Mouse (Mus musculus): Measurements from ENCODE around the gene Wdfy3. TPM values are rescaled to one million over a fixed set of nuclear protein-coding genes. Genes with fewer than 3 reads are reported as not detected.

Wdfy3 gene
- total RNA-seq, 1 experiment, result 25.3 TPM

DNA sequence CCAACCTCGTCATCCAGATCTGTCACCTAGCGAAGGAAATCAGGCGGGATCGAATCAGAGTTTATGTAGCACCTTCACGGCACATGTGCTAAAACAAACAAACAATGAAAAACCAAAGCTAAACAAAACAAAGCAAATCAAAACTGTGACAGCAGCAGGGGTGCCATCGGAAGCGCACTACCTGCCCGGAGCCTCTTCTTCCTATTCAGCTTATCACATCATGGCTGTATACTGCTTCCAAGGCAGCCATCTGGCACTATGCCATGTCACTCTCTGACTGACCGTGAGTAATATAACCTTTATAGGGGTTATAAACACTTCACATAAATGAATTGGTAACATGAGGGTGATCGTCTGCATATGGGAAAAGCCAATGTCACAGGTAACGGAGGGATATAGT is 174.6 kb downstream of the Wdfy3 start:
- no peak overlapping the region for H3K9ac ChIP-seq (ENCODE audit: insufficient read depth, low read depth, low read length, poor library complexity, severe bottlenecking)
- no peak for TF ChIP-seq ZNF384 (IDR thresholded peaks at IDR 0.05; ENCODE audit: low read depth, low read length)
- no peak for TF ChIP-seq MAFK (IDR thresholded peaks at IDR 0.05; ENCODE audit: insufficient read depth, low read depth, low read length)
- no peak for TF ChIP-seq ZC3H11A (IDR thresholded peaks at IDR 0.05; ENCODE audit: borderline replicate concordance, low read depth, low read length)
- no peak for TF ChIP-seq HCFC1 (IDR thresholded peaks at IDR 0.05; ENCODE audit: borderline replicate concordance, insufficient read depth, low read length)
- no peak for TF ChIP-seq CHD2 (IDR thresholded peaks at IDR 0.05; ENCODE audit: low read depth, low read length)
- DNase-seq (ENCODE audit: low read depth, low spot score), result no peak
- H3K27ac ChIP-seq (ENCODE audit: insufficient read depth, low read depth, low read length, poor library complexity, severe bottlenecking), result no peak overlapping the region
- H3K9me3 ChIP-seq (ENCODE audit: control insufficient read depth, insufficient read depth, low read depth, low read length), result no peaks in the 10 kb centered on the region
- H3K4me3 ChIP-seq (ENCODE audit: insufficient read depth in 1 of 2, low read depth in 1 of 2, low read length in 2 of 2, poor library complexity in 1 of 2, severe bottlenecking in 1 of 2), result no peak overlapping the region
- peaks cover 20% of the 10 kb centered on the region for H3K36me3 ChIP-seq (ENCODE audit: control insufficient read depth, insufficient read depth, low read length, poor library complexity, severe bottlenecking)
- in situ Hi-C loops (cut with MboI; ENCODE audit: low sequenced_read_pairs in 2 of 2, unreplicated experiment in 2 of 2), result no loop called here
- peaks cover 0 to 7% of the 10 kb centered on the region in 2 experiments; a peak in 1 of 4 replicates for H3K4me1 ChIP-seq (ENCODE audit: control insufficient read depth in 2 of 2, insufficient read depth in 2 of 2, low read length in 2 of 2, poor library complexity in 1 of 2)

DNA sequence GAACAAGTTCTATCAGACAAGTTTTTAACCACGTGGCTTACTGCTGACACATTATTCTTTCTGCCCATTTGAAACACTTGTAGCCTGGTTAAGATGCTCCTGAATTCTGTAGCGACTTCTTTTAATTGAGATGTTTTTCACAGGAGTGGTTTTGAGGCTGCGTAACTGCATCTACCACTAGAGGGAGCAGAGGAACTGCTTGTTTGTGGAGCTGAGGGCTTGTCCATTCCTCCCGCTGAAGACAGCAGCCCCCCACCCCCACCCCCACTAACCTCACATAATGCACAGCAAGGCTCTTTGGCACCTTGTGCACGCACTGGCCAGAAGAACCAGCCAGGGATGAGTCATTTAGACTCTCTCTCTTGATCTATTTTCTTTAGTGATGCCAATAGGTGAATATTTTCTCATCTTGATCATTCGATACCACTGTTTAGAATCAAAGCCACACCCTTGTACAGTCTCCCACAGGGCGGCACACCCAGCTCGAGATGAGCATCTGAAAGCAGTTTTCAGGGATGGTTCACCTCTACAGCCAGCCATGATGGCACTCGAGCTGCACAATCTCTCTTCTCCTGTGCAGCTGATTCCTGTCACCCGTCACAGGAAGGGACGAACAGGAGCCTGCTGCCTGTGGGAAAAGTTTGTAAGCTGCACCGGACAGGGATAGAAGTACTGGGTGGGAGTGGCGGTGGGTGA is 175.8 kb downstream of the Wdfy3 start:
- Histone ChIP-seq H3K36me3 (ENCODE audit: control insufficient read depth, insufficient read depth, low read length, poor library complexity, severe bottlenecking) (peaks cover 18% of the 10 kb centered on the region; the same call in 1 of the 2 replicates), H3K9me3 (ENCODE audit: control insufficient read depth, insufficient read depth, low read depth, low read length) (no peaks in the 10 kb centered on the region), H3K4me1 (ENCODE audit: control insufficient read depth in 2 of 2, insufficient read depth in 2 of 2, low read length in 2 of 2, poor library complexity in 1 of 2) (peaks cover 0 to 7% of the 10 kb centered on the region in 2 experiments; a peak in 1 of 4 replicates), H3K27ac (ENCODE audit: insufficient read depth, low read depth, low read length, poor library complexity, severe bottlenecking) (no peak overlapping the region), H3K9ac (ENCODE audit: insufficient read depth, low read depth, low read length, poor library complexity, severe bottlenecking) (no peak overlapping the region), H3K4me3 (ENCODE audit: insufficient read depth in 1 of 2, low read depth in 1 of 2, low read length in 2 of 2, poor library complexity in 1 of 2, severe bottlenecking in 1 of 2) (no peak overlapping the region)
- in situ Hi-C loops (cut with MboI; ENCODE audit: low sequenced_read_pairs in 2 of 2, unreplicated experiment in 2 of 2), result no loop called here
- DNase-seq (ENCODE audit: low read depth, low spot score), result peak; percentile 53
- no peak for TF ChIP-seq ZC3H11A (IDR thresholded peaks at IDR 0.05; ENCODE audit: borderline replicate concordance, low read depth, low read length)
- TF ChIP-seq MAFK (IDR thresholded peaks at IDR 0.05; ENCODE audit: insufficient read depth, low read depth, low read length), result no peak
- TF ChIP-seq CHD2 (IDR thresholded peaks at IDR 0.05; ENCODE audit: low read depth, low read length), result no peak
- no peak for TF ChIP-seq ZNF384 (IDR thresholded peaks at IDR 0.05; ENCODE audit: low read depth, low read length)
- no peak for TF ChIP-seq HCFC1 (IDR thresholded peaks at IDR 0.05; ENCODE audit: borderline replicate concordance, insufficient read depth, low read length)

DNA sequence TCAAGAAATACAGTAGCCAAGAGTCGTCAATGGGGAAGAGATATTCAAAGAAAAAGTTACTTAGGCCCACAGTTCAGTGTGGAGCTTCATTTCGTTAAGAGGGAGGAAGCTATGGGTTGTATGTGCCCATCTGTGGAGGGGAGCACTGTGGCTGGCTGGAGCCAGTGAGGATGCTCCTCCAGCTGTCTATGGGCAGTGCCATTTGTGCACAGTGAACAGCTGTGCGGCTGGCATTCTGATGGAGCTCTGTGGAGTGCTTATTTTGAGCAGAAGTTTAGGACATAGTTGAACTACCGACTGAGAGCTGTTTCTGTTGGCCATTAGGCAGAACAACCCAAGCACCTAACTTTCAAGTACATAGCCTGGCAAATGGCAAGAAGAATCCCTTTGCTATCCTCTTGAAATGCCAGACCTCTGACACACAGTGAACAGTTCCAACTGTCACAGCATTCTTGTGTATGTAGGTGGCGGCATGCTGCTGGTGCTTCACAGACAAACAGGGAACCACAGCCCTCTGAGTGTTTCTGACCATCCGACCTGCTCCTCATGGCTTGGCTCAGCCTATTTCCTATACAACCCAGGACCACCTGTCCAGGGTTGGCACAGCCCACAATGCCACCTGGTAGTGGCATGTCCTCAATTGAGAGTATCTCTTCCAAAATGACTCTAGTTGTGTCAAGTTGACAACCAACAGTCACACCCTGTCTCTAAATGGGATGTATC is 177.9 kb downstream of the Wdfy3 start:
- H3K27ac ChIP-seq (ENCODE audit: insufficient read depth, low read depth, low read length, poor library complexity, severe bottlenecking), result no peak overlapping the region
- peaks cover 19% of the 10 kb centered on the region; the same call in 1 of the 2 replicates for H3K36me3 ChIP-seq (ENCODE audit: control insufficient read depth, insufficient read depth, low read length, poor library complexity, severe bottlenecking)
- in situ Hi-C loops (cut with MboI; ENCODE audit: low sequenced_read_pairs in 2 of 2, unreplicated experiment in 2 of 2), result no loop called here
- no peak overlapping the region for H3K4me3 ChIP-seq (ENCODE audit: insufficient read depth in 1 of 2, low read depth in 1 of 2, low read length in 2 of 2, poor library complexity in 1 of 2, severe bottlenecking in 1 of 2)
- H3K9me3 ChIP-seq (ENCODE audit: control insufficient read depth, insufficient read depth, low read depth, low read length), result no peaks in the 10 kb centered on the region
- peaks cover 3 to 9% of the 10 kb centered on the region in 2 experiments; a peak in 3 of 4 replicates for H3K4me1 ChIP-seq (ENCODE audit: control insufficient read depth in 2 of 2, insufficient read depth in 2 of 2, low read length in 2 of 2, poor library complexity in 1 of 2)
- H3K9ac ChIP-seq (ENCODE audit: insufficient read depth, low read depth, low read length, poor library complexity, severe bottlenecking), result no peak overlapping the region
- DNase-seq (ENCODE audit: low read depth, low spot score), result no peak
- TF ChIP-seq ZC3H11A (IDR thresholded peaks at IDR 0.05; ENCODE audit: borderline replicate concordance, low read depth, low read length) (no peak), MAFK (IDR thresholded peaks at IDR 0.05; ENCODE audit: insufficient read depth, low read depth, low read length) (no peak), ZNF384 (IDR thresholded peaks at IDR 0.05; ENCODE audit: low read depth, low read length) (no peak), HCFC1 (IDR thresholded peaks at IDR 0.05; ENCODE audit: borderline replicate concordance, insufficient read depth, low read length) (no peak), CHD2 (IDR thresholded peaks at IDR 0.05; ENCODE audit: low read depth, low read length) (no peak)

DNA sequence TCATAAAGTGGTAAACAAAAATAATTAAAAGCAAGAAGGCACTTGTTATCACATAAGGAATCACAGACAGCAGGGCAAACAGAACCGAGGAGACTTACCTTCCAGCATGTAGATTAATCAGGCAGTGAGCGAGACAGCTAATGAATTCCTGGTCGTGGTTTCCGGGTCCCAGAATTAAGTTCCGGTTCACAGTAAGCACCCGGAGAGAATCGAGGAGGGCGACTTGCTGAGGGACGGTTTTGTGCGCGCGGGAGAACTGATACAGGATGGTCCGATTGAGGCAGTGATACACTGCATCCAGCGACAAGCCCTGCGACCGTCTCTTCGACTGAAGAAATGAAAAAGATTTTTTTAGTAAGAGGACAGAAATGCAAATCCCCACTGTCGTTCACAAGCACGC is 181.7 kb downstream of the Wdfy3 start:
- peaks cover 26% of the 10 kb centered on the region for H3K36me3 ChIP-seq (ENCODE audit: control insufficient read depth, insufficient read depth, low read length, poor library complexity, severe bottlenecking)
- H3K27ac ChIP-seq (ENCODE audit: insufficient read depth, low read depth, low read length, poor library complexity, severe bottlenecking), result 0 out of 2 replicates have a peak overlapping the region, but pooled peaks have one; percentile 8
- H3K4me1 ChIP-seq (ENCODE audit: control insufficient read depth in 2 of 2, insufficient read depth in 2 of 2, low read length in 2 of 2, poor library complexity in 1 of 2), result peaks cover 3 to 4% of the 10 kb centered on the region in 2 experiments; a peak in 3 of 4 replicates
- peak overlapping the region; percentile 65 to 76 for H3K4me3 ChIP-seq (ENCODE audit: insufficient read depth in 1 of 2, low read depth in 1 of 2, low read length in 2 of 2, poor library complexity in 1 of 2, severe bottlenecking in 1 of 2)
- peak; percentile 47 for DNase-seq (ENCODE audit: low read depth, low spot score)
- in situ Hi-C loops (cut with MboI; ENCODE audit: low sequenced_read_pairs in 2 of 2, unreplicated experiment in 2 of 2), result no loop called here
- 0 out of 2 replicates have a peak, but pooled peaks have one; percentile 21 for TF ChIP-seq HCFC1 (IDR thresholded peaks at IDR 0.05; ENCODE audit: borderline replicate concordance, insufficient read depth, low read length)
- no peak for TF ChIP-seq ZC3H11A (IDR thresholded peaks at IDR 0.05; ENCODE audit: borderline replicate concordance, low read depth, low read length)
- no peaks in the 10 kb centered on the region for H3K9me3 ChIP-seq (ENCODE audit: control insufficient read depth, insufficient read depth, low read depth, low read length)
- peak overlapping the region; percentile 74 for H3K9ac ChIP-seq (ENCODE audit: insufficient read depth, low read depth, low read length, poor library complexity, severe bottlenecking)
